In the genomic region with DNA sequence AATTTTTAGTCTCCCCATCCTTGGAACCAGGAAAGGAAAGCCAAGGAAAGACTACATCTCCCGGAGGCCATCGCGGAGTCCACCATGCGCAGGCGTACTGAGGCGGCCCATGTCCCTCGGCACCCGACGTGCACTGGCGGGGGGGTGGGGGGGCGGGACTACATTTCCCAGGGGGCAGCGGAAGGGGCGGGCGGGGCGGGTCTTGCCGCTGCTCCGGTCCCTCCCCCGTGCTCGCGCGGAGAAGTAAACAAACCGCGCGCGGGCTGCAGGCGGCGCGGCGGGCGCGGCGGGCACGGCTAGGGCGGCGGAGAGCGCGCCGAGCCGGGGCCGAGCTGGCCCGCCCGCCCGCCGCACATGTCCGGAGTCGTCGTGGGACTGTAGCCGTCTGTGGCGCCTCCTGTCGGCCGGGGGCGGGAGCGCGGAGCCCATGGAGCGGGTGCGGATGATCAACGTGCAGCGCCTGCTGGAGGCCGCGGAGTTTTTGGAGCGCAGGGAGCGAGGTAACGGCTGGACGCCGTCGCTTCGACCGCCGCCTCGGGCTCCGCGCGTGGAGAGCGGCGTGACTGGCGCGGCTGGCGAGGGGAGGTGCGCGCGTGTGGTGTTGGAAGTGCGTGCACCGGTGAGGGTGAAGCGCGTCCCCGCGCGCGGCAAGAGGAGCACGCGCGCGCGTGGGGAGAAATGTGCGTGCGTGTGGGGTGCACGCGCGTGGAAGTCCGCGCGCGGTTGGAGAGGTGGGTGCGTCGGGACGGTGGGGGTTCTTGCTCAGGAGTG, we compare ENCODE assay signal across 8 mouse cellular contexts. TPM values are rescaled to one million over a fixed set of nuclear protein-coding genes. Genes with fewer than 3 reads are reported as not detected.
DNase-seq lines count a peak whose midpoint lies in the region; ATAC-seq and TF ChIP-seq lines count a peak whose summit lies in the region.

No protein-coding gene starts in this region.

- no peak for TF ChIP-seq EP300 in liver, embryonic 14.5 days (IDR thresholded peaks at IDR 0.05; ENCODE audit: low read depth)

- H3K9me3 ChIP-seq in forebrain, embryonic 10.5 days, result no peaks in the 10 kb centered on the region
- no peaks in the 10 kb centered on the region for H3K9me3 ChIP-seq in heart, embryonic 15.5 days (replicated peaks)
- H3K9me3 ChIP-seq in liver, embryonic 14.5 days (ENCODE audit: control insufficient read depth, low read length), result no peaks in the 10 kb centered on the region
- no peaks in the 10 kb centered on the region for H3K9me3 ChIP-seq in stomach, embryonic 15.5 days

- no peak overlapping the region for H3K27ac ChIP-seq in brown adipose tissue, adult 24 weeks (replicated peaks; ENCODE audit: low read depth, low read length)
- H3K27ac ChIP-seq in forebrain, embryonic 10.5 days, result peak overlapping the region; percentile 88
- H3K27ac ChIP-seq in heart, embryonic 15.5 days, result peak overlapping the region; percentile 82
- peak overlapping the region; percentile 26 for H3K27ac ChIP-seq in liver, embryonic 14.5 days
- H3K27ac ChIP-seq in stomach, embryonic 15.5 days, result peak overlapping the region; percentile 80

- H3K27me3 ChIP-seq in forebrain, embryonic 10.5 days (ENCODE audit: poor library complexity, severe bottlenecking), result no peaks in the 10 kb centered on the region
- H3K27me3 ChIP-seq in heart, embryonic 15.5 days, result no peaks in the 10 kb centered on the region
- H3K27me3 ChIP-seq in liver, embryonic 14.5 days (ENCODE audit: control insufficient read depth, insufficient read depth, low read length), result no peaks in the 10 kb centered on the region
- no peaks in the 10 kb centered on the region for H3K27me3 ChIP-seq in stomach, embryonic 15.5 days (replicated peaks)

- DNase-seq in forebrain, embryonic 10.5 days (ENCODE audit: extremely low spot score, low spot score), result peak; percentile 90
- peak; percentile 95 to 96 for DNase-seq in kidney, postnatal 25 days
- peak; percentile 83 to 87 (median 87) for DNase-seq in liver, embryonic 14.5 days (ENCODE audit: low read depth in 3 of 3, low spot score in 3 of 3)
- peak; percentile 92 for DNase-seq in neural tube, embryonic 10.5 days (ENCODE audit: extremely low spot score, low spot score)

- peak overlapping the region; percentile 81 for H3K9ac ChIP-seq in heart, embryonic 15.5 days
- H3K9ac ChIP-seq in liver, embryonic 14.5 days (replicated peaks), result peak overlapping the region; percentile 84
- peak overlapping the region; percentile 85 for H3K9ac ChIP-seq in stomach, embryonic 15.5 days

- H3K4me3 ChIP-seq in brown adipose tissue, adult 24 weeks (ENCODE audit: insufficient read depth, low read depth, low read length), result peak overlapping the region; percentile 75
- peak overlapping the region; percentile 85 for H3K4me3 ChIP-seq in forebrain, embryonic 10.5 days
- H3K4me3 ChIP-seq in heart, embryonic 15.5 days, result peak overlapping the region; percentile 95
- H3K4me3 ChIP-seq in liver, embryonic 14.5 days (ENCODE audit: insufficient read depth in 1 of 2, low read depth in 2 of 2, low read length in 2 of 2), result peak overlapping the region; percentile 66 to 82
- peak overlapping the region; percentile 96 for H3K4me3 ChIP-seq in stomach, embryonic 15.5 days (replicated peaks)

- TF ChIP-seq CTCF in liver, embryonic 14.5 days (IDR thresholded peaks at IDR 0.05; ENCODE audit: low read depth), result peak; percentile 82

- peak overlapping the region; percentile 98 for H3K4me2 ChIP-seq in heart, embryonic 15.5 days
- peak overlapping the region; percentile 91 for H3K4me2 ChIP-seq in liver, embryonic 14.5 days (ENCODE audit: low read depth)
- peak overlapping the region; percentile 94 for H3K4me2 ChIP-seq in stomach, embryonic 15.5 days

- under 1% methylated on average over 105 of the region's 106 CpGs for WGBS in forebrain, embryonic 10.5 days
- under 1% methylated on average over 104 of the region's 106 CpGs for WGBS in heart, embryonic 15.5 days
- under 1% methylated on average over 104 of the region's 106 CpGs for WGBS in liver, embryonic 14.5 days (ENCODE audit: insufficient replicate concordance)
- WGBS in stomach, embryonic 15.5 days, result under 1% methylated on average over 82 of the region's 106 CpGs

- peak; percentile 73 for ATAC-seq in CD4-positive, CD25-positive, alpha-beta regulatory T cell, adult 4 months
- ATAC-seq in heart, embryonic 15.5 days (replicated peaks; ENCODE audit: insufficient number of reproducible peaks, insufficient read depth, low FRiP score, low read depth), result peak; percentile 83
- peak; percentile 84 for ATAC-seq in liver, embryonic 14.5 days (ENCODE audit: insufficient read depth)
- ATAC-seq in stomach, embryonic 15.5 days (ENCODE audit: insufficient read depth, low FRiP score, low read depth), result peak; percentile 88

- H3K36me3 ChIP-seq in forebrain, embryonic 10.5 days (replicated peaks), result peaks cover 31% of the 10 kb centered on the region
- H3K36me3 ChIP-seq in heart, embryonic 15.5 days, result peaks cover 15% of the 10 kb centered on the region
- peaks cover 8% of the 10 kb centered on the region for H3K36me3 ChIP-seq in liver, embryonic 14.5 days (replicated peaks; ENCODE audit: control insufficient read depth, insufficient read depth, low read depth)
- H3K36me3 ChIP-seq in stomach, embryonic 15.5 days, result peaks cover 11% of the 10 kb centered on the region; the same call in 1 of the 2 replicates

- peaks cover 6% of the 10 kb centered on the region; the same call in 1 of the 2 replicates for H3K4me1 ChIP-seq in brown adipose tissue, adult 24 weeks (ENCODE audit: control insufficient read depth, insufficient read depth, insufficient read length, low read length)
- peaks cover 46% of the 10 kb centered on the region for H3K4me1 ChIP-seq in forebrain, embryonic 10.5 days
- H3K4me1 ChIP-seq in heart, embryonic 15.5 days (replicated peaks), result peaks cover 23% of the 10 kb centered on the region
- H3K4me1 ChIP-seq in liver, embryonic 14.5 days (replicated peaks; ENCODE audit: control insufficient read depth in 2 of 2, insufficient read depth in 2 of 2, low read length in 1 of 2), result peaks cover 23 to 38% of the 10 kb centered on the region in 2 experiments
- H3K4me1 ChIP-seq in stomach, embryonic 15.5 days, result peaks cover 26% of the 10 kb centered on the region

RNA-seq across cellular contexts. Expression of gene Mxi1, which starts 19.1 kb away (rescaled TPM):
- polyA plus RNA-seq in CD4-positive, CD25-positive, alpha-beta regulatory T cell, adult 4 months (2017; shearing (Covaris generic)), result 1 to 10 TPM; 4.8 to 6.2 TPM
- 20.9 and 37.2 TPM in 2 replicates for polyA plus RNA-seq in brown adipose tissue, adult 24 weeks (2012; ENCODE audit: insufficient read depth, insufficient read length, missing spikeins)
- 16.1 and 20.7 TPM in 2 replicates for polyA plus RNA-seq in forebrain, embryonic 10.5 days (2016; fragmentation: Nextera tagmentation; extraction: Ambion mirVana)
- 38.6 and 39.1 TPM in 2 replicates for polyA plus RNA-seq in heart, embryonic 15.5 days (2015; fragmentation: Nextera tagmentation; extraction: Ambion mirVana)
- 11.1 and 16.5 TPM in 2 replicates for polyA plus RNA-seq in liver, embryonic 14.5 days (2012; rRNA removed)
- polyA plus RNA-seq in liver, embryonic 14.5 days (2014; fragmentation: Nextera tagmentation; extraction: Ambion mirVana), result 27.7 and 33.1 TPM in 2 replicates
- 36.1 and 37.8 TPM in 2 replicates for polyA plus RNA-seq in stomach, embryonic 15.5 days (2015; fragmentation: Nextera tagmentation; extraction: Ambion mirVana)

RNA-seq across cellular contexts. Expression of gene Gm10197, which starts 42.2 kb away (rescaled TPM):
- polyA plus RNA-seq in CD4-positive, CD25-positive, alpha-beta regulatory T cell, adult 4 months (2017; shearing (Covaris generic)), result not detected
- polyA plus RNA-seq in brown adipose tissue, adult 24 weeks (2012; ENCODE audit: insufficient read depth, insufficient read length, missing spikeins), result not detected in 2 replicates
- not detected in 2 replicates for polyA plus RNA-seq in forebrain, embryonic 10.5 days (2016; fragmentation: Nextera tagmentation; extraction: Ambion mirVana)
- 2.5 TPM in 1 of 2 replicates, not detected in the other for polyA plus RNA-seq in heart, embryonic 15.5 days (2015; fragmentation: Nextera tagmentation; extraction: Ambion mirVana)
- polyA plus RNA-seq in liver, embryonic 14.5 days (2012; rRNA removed), result not detected in 2 replicates
- 3.0 TPM in 1 of 2 replicates, not detected in the other for polyA plus RNA-seq in liver, embryonic 14.5 days (2014; fragmentation: Nextera tagmentation; extraction: Ambion mirVana)
- polyA plus RNA-seq in stomach, embryonic 15.5 days (2015; fragmentation: Nextera tagmentation; extraction: Ambion mirVana), result 2.5 TPM in 1 of 2 replicates, not detected in the other
